Mouse (Mus musculus) adrenal gland, postnatal 4 days (tissue): ENCODE results near the gene Gsdma2. TPM values are rescaled to one million over a fixed set of nuclear protein-coding genes. Genes with fewer than 3 reads are reported as not detected.

Experiments
- DNase-seq, 2 experiments: peaks; one replicate each; pipeline ENCODE4 v3.0.0; 2021 to 2022; ENCODE audit warnings: low spot score in 2 of 2, mixed read lengths in 2 of 2
- total RNA-seq, 2 experiments: library from RNA; stranded (reverse); gene quantifications; 2 replicates each; pipeline ENCODE4 v1.2.3; 2021

The Gsdma2 gene
- total RNA-seq, 2 experiments from 2014 or later = 0.25 to 0.48 TPM

DNA sequence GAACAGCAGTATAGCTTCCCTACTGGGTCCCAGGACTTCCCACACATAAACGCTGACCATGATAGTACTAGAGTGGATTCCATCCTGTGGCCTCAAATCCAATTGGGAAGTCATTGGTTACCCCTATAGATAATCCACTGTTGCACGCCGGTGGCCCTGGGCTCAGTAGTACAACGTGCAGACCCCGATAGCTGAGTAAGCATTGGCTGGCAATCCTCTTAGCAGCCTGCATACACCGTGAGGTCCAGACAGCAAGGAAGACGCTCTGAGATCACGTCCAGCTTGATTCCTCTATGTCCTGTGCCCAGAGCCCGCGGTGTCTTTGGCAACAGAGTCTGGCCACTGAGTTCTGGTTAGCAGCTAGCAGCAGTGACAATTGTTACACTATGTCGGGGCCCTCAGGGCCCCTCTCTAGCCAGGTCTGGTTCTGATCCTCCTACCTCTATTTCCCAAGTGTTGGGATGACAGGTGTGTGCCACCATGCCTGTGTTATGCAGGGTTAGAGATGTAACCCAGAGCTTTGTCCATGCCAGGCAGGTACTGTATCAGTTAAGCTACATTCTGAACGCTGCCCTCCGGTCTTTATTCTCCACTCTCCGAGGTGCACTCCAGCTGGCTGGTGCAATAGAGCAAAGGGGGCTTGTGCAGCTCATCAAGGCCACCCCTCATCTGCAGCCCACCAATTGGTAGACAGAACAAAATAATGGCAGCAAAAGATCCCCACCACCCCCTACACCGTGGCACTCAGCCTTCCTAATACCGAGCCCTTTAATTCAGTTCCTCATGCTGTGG is 52.5 kb downstream of the Gsdma2 start:
- no peak for DNase-seq

DNA sequence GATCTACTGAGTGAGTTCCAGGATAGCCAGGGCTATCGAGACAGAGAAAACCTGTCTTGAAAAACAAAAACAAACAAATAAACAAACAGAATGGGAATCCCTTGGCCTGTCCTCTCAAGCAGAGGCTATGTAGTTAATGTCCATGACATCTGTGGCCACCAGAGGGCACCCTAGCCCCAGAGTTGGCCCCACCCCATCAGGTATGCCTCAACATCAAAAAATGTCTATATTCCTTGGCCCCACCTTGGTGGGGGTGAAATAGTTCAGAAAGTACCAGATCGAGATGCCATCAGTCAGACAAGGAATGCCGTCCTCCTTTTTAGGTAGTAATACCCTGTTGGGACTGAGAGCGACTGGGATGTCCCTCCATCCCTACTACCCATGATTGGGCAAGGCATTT is 53.4 kb downstream of the Gsdma2 start:
- peak; percentile 49 to 52 for DNase-seq

DNA sequence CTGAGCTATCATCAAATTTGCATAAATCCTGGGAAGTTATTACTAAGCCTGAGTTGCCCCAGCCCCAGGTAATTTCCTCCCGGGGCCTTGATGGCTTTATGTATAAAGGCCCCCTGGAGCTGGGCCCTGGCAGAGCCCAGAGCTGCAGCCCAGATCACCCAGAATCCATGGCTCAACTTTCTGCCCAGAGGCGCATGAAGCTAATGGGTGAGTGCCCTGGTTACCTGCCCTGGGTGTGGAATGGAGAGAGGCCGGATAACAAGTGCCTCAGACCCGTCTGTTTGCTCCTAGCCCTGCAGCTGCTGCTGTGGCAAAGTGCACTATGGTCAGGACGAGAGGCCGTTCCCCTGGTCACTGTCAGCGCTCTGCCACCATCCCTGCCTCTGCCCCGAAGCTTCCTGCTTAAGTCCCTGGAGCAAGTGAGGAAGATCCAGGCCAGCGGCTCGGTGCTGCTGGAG is 54.7 kb downstream of the Gsdma2 start, which contains the start of gene Csf3:
TSS of gene Csf3 (plus strand) at position 51 of the 458 bp plus-strand sequence.
- no peak for DNase-seq

DNA sequence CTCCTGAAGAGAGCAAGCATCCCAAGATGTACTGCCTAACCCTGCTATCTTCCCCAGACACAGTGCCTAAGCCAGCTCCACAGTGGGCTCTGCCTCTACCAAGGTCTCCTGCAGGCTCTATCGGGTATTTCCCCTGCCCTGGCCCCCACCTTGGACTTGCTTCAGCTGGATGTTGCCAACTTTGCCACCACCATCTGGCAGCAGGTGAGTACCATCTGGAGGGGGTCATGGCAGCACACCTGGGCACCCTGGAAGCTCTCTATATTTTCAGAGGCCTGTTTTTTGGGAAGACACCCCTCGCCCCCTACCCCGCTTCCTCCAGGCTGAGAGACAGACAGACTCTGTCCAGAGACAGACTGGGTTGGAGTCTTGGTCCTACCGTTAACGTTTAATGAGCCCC is 55.8 kb downstream of the Gsdma2 start:
- DNase-seq = no peak

DNA sequence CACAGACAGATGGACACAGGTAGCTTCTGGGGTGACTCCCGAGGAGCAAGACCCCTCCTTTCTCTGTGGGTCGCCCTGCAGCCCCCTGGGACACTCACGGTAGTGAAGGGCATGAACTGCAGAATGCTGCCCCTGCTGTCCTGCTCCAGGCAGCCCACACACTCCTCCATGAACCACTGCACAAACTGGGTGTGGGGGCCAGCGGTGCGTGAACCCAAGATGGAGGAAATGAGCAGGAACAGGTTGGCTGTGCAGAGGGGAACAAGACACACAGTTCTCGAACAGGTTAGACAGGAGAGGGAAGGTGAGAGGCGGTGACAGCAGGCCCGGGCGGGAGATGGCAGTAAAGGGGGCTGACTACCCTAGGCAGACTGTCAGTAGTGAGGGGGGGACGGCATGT is 58.5 kb downstream of the Gsdma2 start:
- DNase-seq = no peak

Other genes with a start within 250 kb of the Gsdma2 start
- 10 to 100 TPM in 1 of 2 experiments, 1 to 10 TPM in 1; 9.7 to 11.0 TPM for gene Pgap3, start 246.3 kb upstream of the Gsdma2 start, total RNA-seq
- gene Erbb2, start 234.3 kb upstream of the Gsdma2 start, total RNA-seq = 10 to 100 TPM; 10.8 to 19.4 TPM
- 10 to 100 TPM; 53.5 to 55.3 TPM for gene Mien1, start 207.8 kb upstream of the Gsdma2 start, total RNA-seq
- 10 to 100 TPM in 1 of 2 experiments, 1 to 10 TPM in 1; 5.9 to 10.3 TPM for gene Grb7, start 200.4 kb upstream of the Gsdma2 start, total RNA-seq
- gene Ikzf3, start 100.7 kb upstream of the Gsdma2 start, total RNA-seq = 1 to 10 TPM in 1 of 2 experiments, under 1 TPM in 1; 0.36 to 1.4 TPM
- under 1 TPM in 1 of 2 experiments, not detected in 1; 0.45 TPM for gene Zpbp2, start 95.7 kb upstream of the Gsdma2 start, total RNA-seq
- 10 to 100 TPM; 74.7 to 84.1 TPM for gene Ormdl3, start 59.4 kb upstream of the Gsdma2 start, total RNA-seq
- not detected for gene Lrrc3c, start 48.5 kb upstream of the Gsdma2 start, total RNA-seq
- gene Gm12355, start 21.1 kb upstream of the Gsdma2 start, total RNA-seq = 10 to 100 TPM; 23.3 to 26.6 TPM
- gene Gsdma3, start 20.4 kb upstream of the Gsdma2 start, total RNA-seq = 10 to 100 TPM; 12.0 to 14.5 TPM
- not detected for gene Gsdma, start 17.6 kb downstream of the Gsdma2 start, total RNA-seq
- gene Psmd3, start 35.8 kb downstream of the Gsdma2 start, total RNA-seq = 100 to 1,000 TPM; 137 to 147 TPM
- not detected for gene Csf3, start 54.5 kb downstream of the Gsdma2 start, total RNA-seq
- gene Med24, start 82.7 kb downstream of the Gsdma2 start, total RNA-seq = 10 to 100 TPM; 75.7 to 84.8 TPM
- 100 to 1,000 TPM; 181 to 195 TPM for gene Thra, start 93.9 kb downstream of the Gsdma2 start, total RNA-seq
- 100 to 1,000 TPM; 104 to 115 TPM for gene Nr1d1, start 128.6 kb downstream of the Gsdma2 start, total RNA-seq
- 100 to 1,000 TPM; 119 to 121 TPM for gene Msl1, start 148.8 kb downstream of the Gsdma2 start, total RNA-seq
- 10 to 100 TPM; 45.2 to 54.8 TPM for gene Casc3, start 158.1 kb downstream of the Gsdma2 start, total RNA-seq
- gene Rapgefl1, start 190.0 kb downstream of the Gsdma2 start, total RNA-seq = 1 to 10 TPM; 2.6 to 3.0 TPM
- gene Wipf2, start 216.9 kb downstream of the Gsdma2 start, total RNA-seq = 10 to 100 TPM; 18.4 to 19.7 TPM